In genomic region chr11:35262289-35262941, GRCm38 (mm10) we compare ENCODE assay signal across 13 mouse cellular contexts.
DNase-seq lines count a peak whose midpoint lies in the region; ATAC-seq lines count a peak whose summit lies in the region.
"Had no signal": no experiment of that assay in that cellular context is flagged by ENCODE, and none has a peak within 500 bp of the region (broad histone marks: within the 10 kb centered on the region; RNA-seq: fewer than 3 reads in every experiment).

No protein-coding gene starts in this region.

- no peaks in the 10 kb centered on the region for H3K4me1 ChIP-seq in hindbrain, embryonic 16.5 days (ENCODE audit: control insufficient read depth, insufficient read depth, low read depth, low read length)
- no peaks in the 10 kb centered on the region for H3K4me1 ChIP-seq in hindbrain, embryonic 11.5 days (replicated peaks; ENCODE audit: control insufficient read depth, insufficient read depth, low read length)

- H3K4me2 ChIP-seq in hindbrain, embryonic 16.5 days (ENCODE audit: low read length): no peak overlapping the region
- no peak overlapping the region for H3K4me2 ChIP-seq in hindbrain, embryonic 11.5 days (replicated peaks; ENCODE audit: low read depth, low read length)
- H3K4me2 ChIP-seq: embryonic facial prominence, embryonic 13.5 days had no signal

- no peaks in the 10 kb centered on the region for H3K27me3 ChIP-seq in hindbrain, embryonic 16.5 days (replicated peaks; ENCODE audit: control insufficient read depth, insufficient read depth, low read length)
- H3K27me3 ChIP-seq in hindbrain, embryonic 11.5 days (ENCODE audit: control insufficient read depth, insufficient read depth, low read length): no peaks in the 10 kb centered on the region
- H3K27me3 ChIP-seq: embryonic facial prominence, embryonic 13.5 days had no signal

- H3K4me3 ChIP-seq in hindbrain, embryonic 16.5 days (ENCODE audit: low read length): no peak overlapping the region
- no peak overlapping the region for H3K4me3 ChIP-seq in hindbrain, embryonic 11.5 days (ENCODE audit: low read depth, low read length)
- H3K4me3 ChIP-seq: embryonic facial prominence, embryonic 13.5 days; heart, adult 2 months had no signal

- peak; percentile 32 for DNase-seq in adrenal gland, postnatal 10 days
- DNase-seq in adrenal gland, postnatal 14 days: no peak
- no peak for DNase-seq in hindbrain, embryonic 11.5 days (ENCODE audit: low spot score)
- DNase-seq in ovary, adult 18-20 months (ENCODE audit: low spot score): peak; percentile 19
- no peak for DNase-seq in ovary, postnatal 14 days (ENCODE audit: low spot score)
- DNase-seq in lung, postnatal 10 days: peak; percentile 57
- DNase-seq in thymus, postnatal 4 days: no peak

- ATAC-seq in hindbrain, embryonic 16.5 days: peak; percentile 60
- no peak for ATAC-seq in hindbrain, embryonic 11.5 days (ENCODE audit: low FRiP score)

- no peaks in the 10 kb centered on the region for H3K36me3 ChIP-seq in hindbrain, embryonic 16.5 days (ENCODE audit: control insufficient read depth, insufficient read depth, low read length)
- no peaks in the 10 kb centered on the region for H3K36me3 ChIP-seq in hindbrain, embryonic 11.5 days (ENCODE audit: control insufficient read depth, insufficient read depth, low read length)
- H3K36me3 ChIP-seq: embryonic facial prominence, embryonic 13.5 days; G1E had no signal

- no peak overlapping the region for H3K9ac ChIP-seq in hindbrain, embryonic 16.5 days (ENCODE audit: low read depth, low read length)
- H3K9ac ChIP-seq in hindbrain, embryonic 11.5 days (ENCODE audit: low read depth, low read length): no peak overlapping the region
- H3K9ac ChIP-seq: embryonic facial prominence, embryonic 13.5 days; forebrain, postnatal 0 days had no signal

- H3K27ac ChIP-seq in hindbrain, embryonic 16.5 days (ENCODE audit: low read depth, low read length): no peak overlapping the region
- no peak overlapping the region for H3K27ac ChIP-seq in hindbrain, embryonic 11.5 days (ENCODE audit: low read depth, low read length)
- H3K27ac ChIP-seq: embryonic facial prominence, embryonic 13.5 days; heart, adult 2 months; stomach, postnatal 0 days had no signal

- 44% methylated on average over 12 of the region's 12 CpGs for WGBS in hindbrain, embryonic 16.5 days
- WGBS in hindbrain, embryonic 11.5 days: 52% methylated on average over 12 of the region's 12 CpGs

- H3K9me3 ChIP-seq in hindbrain, embryonic 16.5 days (ENCODE audit: control insufficient read depth, low read length): no peaks in the 10 kb centered on the region
- no peaks in the 10 kb centered on the region for H3K9me3 ChIP-seq in hindbrain, embryonic 11.5 days (ENCODE audit: control insufficient read depth, low read length)
- H3K9me3 ChIP-seq: embryonic facial prominence, embryonic 13.5 days had no signal

Comparison
In these comparisons a context has a peak if more than half of its experiments do, and no peak if none do; other contexts are left out.
1. DNase-seq: peak in adrenal gland, postnatal 10 days (single experiment), ovary, adult 18-20 months (single experiment) and lung, postnatal 10 days (single experiment); none in adrenal gland, postnatal 14 days (single experiment), hindbrain, embryonic 11.5 days (single experiment), ovary, postnatal 14 days (single experiment) and thymus, postnatal 4 days (single experiment).